Mouse (Mus musculus): ENCODE results near the gene Il2ra. TPM values are rescaled to one million over a fixed set of nuclear protein-coding genes. Genes with fewer than 3 reads are reported as not detected.
"Not testable (repeated sequence)": the region's sequence is repeated elsewhere in the genome, so short reads cannot be mapped to it uniquely, and the experiment has no call there.

The Il2ra gene
- polyA plus RNA-seq, 1 experiment from 2014 or later, result 0.23 TPM

DNA sequence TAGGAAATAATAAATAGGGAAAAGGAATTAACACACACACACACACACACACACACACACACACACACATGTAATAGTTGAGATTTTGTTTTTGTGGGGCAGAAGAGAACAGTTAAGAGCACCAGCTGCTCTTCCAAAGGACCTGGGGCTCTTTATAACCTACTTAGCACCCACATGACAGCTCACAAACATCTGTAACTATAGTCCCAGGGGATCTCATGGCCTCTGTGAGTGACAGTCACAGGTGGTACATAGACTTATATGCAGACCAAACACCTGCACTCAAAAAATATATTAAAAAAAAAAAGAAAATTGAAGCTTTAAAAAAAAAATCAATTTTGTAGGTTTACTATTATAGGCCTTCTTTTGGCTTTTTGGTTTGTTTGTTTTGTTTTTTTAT is 37.7 kb upstream of the Il2ra start:
- Histone ChIP-seq H3K4me1 (ENCODE audit: insufficient read depth) (peaks cover 6% of the 10 kb centered on the region; the same call in 1 of the 2 replicates), H3K27ac (ENCODE audit: low read depth) (no peak overlapping the region), H3K27me3 (ENCODE audit: insufficient read depth, low read length) (no peaks in the 10 kb centered on the region), H3K9ac (replicated peaks) (no peak overlapping the region), H3K36me3 (replicated peaks; ENCODE audit: insufficient read depth, low read length) (peaks cover 9% of the 10 kb centered on the region), H3K9me3 (ENCODE audit: low read length) (no peaks in the 10 kb centered on the region), H3K4me3 (ENCODE audit: low read depth, low read length) (no peak overlapping the region), H3K4me2 (ENCODE audit: low read depth, low read length) (no peak overlapping the region)
- DNase-seq (no peak), ATAC-seq (no peak)
- TF ChIP-seq EP300 (IDR thresholded peaks at IDR 0.05; ENCODE audit: low read depth) (no peak), CTCF (IDR thresholded peaks at IDR 0.05; ENCODE audit: low read depth) (no peak)

DNA sequence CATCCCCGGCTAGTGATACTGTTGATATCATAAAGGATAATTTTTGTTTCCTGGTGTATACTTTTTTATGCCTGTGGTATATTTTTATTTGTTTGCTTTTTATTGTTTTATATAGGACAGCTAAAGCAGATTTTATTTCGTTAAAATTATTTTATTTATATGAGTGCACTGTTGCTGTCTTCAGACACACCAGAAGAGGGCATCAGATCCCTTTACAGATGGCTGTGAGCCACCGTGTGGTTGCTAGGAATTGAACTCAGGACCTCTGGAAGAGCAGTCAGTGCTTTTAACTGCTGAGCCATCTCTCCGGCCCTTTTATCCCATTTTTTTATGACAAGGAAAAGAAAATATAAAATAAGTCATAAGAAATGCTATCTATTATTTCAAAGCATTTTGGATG is 35.9 kb upstream of the Il2ra start:
- not testable (repeated sequence) for H3K4me3 ChIP-seq (ENCODE audit: low read depth, low read length); H3K9me3 ChIP-seq (ENCODE audit: low read length); H3K27me3 ChIP-seq (ENCODE audit: insufficient read depth, low read length); H3K4me1 ChIP-seq (ENCODE audit: insufficient read depth); ATAC-seq; DNase-seq; H3K36me3 ChIP-seq (replicated peaks; ENCODE audit: insufficient read depth, low read length); H3K4me2 ChIP-seq (ENCODE audit: low read depth, low read length); H3K27ac ChIP-seq (ENCODE audit: low read depth); H3K9ac ChIP-seq (replicated peaks)
- 64% methylated on average over 4 of the region's 4 CpGs for WGBS (ENCODE audit: insufficient replicate concordance)
- TF ChIP-seq CTCF (IDR thresholded peaks at IDR 0.05; ENCODE audit: low read depth), result 0 out of 2 replicates have a peak, but pooled peaks have one; percentile 8

DNA sequence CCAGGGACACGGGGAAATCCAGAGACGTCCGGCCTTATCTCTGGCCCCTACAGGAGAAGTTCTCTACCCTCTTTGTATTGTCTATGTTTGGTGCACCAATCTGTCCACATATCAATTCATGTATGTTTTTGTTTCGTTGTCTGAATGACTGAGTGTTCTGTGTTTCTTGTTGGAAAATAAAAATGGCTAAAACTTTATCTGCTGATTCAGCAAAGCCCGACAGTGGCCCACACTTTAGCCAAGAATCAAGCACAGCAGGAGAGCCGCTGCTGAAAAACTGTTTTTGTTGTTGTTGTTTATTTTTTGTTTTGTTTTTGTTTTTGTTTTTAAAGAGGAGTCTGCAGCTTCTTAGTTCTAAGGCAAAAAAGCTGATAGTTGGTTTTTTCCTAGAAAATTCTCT is 29.7 kb upstream of the Il2ra start:
- H3K9me3 ChIP-seq (ENCODE audit: low read length); ATAC-seq; H3K4me3 ChIP-seq (ENCODE audit: low read depth, low read length); DNase-seq; H3K27me3 ChIP-seq (ENCODE audit: insufficient read depth, low read length); H3K36me3 ChIP-seq (replicated peaks; ENCODE audit: insufficient read depth, low read length); H3K4me1 ChIP-seq (ENCODE audit: insufficient read depth); H3K4me2 ChIP-seq (ENCODE audit: low read depth, low read length); H3K27ac ChIP-seq (ENCODE audit: low read depth); H3K9ac ChIP-seq (replicated peaks): not testable (repeated sequence)
- WGBS (ENCODE audit: insufficient replicate concordance), result 83% methylated on average over 6 of the region's 6 CpGs

DNA sequence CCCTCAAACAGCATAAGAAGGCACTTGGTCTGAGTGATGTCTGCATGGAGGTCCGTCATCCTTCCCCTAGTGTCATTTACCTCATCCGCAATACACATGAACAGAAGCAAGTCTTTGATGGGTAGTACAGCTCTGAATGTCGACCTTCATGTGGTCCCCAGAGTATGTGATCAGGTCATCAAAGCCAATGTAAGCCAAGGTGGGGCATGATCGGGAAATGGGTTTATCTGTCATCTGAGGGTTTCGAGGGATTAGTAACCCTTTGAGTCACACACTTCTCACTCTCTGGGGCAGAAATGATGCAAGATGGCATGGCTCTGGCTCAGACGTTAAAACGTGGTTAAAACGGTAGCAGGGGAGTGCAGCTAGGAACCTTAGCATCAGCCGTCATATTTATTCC is 25.8 kb upstream of the Il2ra start:
- Histone ChIP-seq H3K9ac (replicated peaks) (no peak overlapping the region), H3K27me3 (ENCODE audit: insufficient read depth, low read length) (no peaks in the 10 kb centered on the region), H3K27ac (ENCODE audit: low read depth) (no peak overlapping the region), H3K9me3 (ENCODE audit: low read length) (no peaks in the 10 kb centered on the region), H3K4me2 (ENCODE audit: low read depth, low read length) (no peak overlapping the region), H3K36me3 (replicated peaks; ENCODE audit: insufficient read depth, low read length) (no peaks in the 10 kb centered on the region), H3K4me1 (ENCODE audit: insufficient read depth) (no peaks in the 10 kb centered on the region), H3K4me3 (ENCODE audit: low read depth, low read length) (no peak overlapping the region)
- TF ChIP-seq EP300 (IDR thresholded peaks at IDR 0.05; ENCODE audit: low read depth) (no peak), CTCF (IDR thresholded peaks at IDR 0.05; ENCODE audit: low read depth) (no peak)
- ATAC-seq (no peak), DNase-seq (no peak)
- WGBS (ENCODE audit: insufficient replicate concordance), result 83% methylated on average over 9 of the region's 9 CpGs

DNA sequence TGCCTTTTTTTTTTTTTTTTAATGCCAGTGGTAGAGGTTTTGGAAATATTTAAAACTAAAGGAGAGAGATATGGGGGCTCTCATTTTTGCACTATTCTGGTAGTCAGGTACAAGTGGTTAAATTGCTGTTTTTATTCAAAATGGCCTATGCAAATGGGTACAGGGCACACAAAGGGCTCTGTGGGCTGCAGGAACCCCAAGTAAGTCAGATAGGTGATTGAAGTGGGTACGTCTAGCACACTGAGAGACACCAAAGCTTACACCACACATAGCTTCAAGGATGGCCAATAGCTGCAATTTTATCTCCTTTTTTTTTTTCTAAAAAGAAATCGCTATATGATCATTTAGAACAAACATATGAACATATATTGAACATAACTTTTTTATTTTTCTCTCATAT is 23.0 kb upstream of the Il2ra start:
- Histone ChIP-seq H3K9ac (replicated peaks) (no peak overlapping the region), H3K4me3 (ENCODE audit: low read depth, low read length) (no peak overlapping the region), H3K9me3 (ENCODE audit: low read length) (no peaks in the 10 kb centered on the region), H3K36me3 (replicated peaks; ENCODE audit: insufficient read depth, low read length) (no peaks in the 10 kb centered on the region), H3K27me3 (ENCODE audit: insufficient read depth, low read length) (no peaks in the 10 kb centered on the region), H3K4me2 (ENCODE audit: low read depth, low read length) (no peak overlapping the region), H3K4me1 (ENCODE audit: insufficient read depth) (no peaks in the 10 kb centered on the region), H3K27ac (ENCODE audit: low read depth) (no peak overlapping the region)
- TF ChIP-seq CTCF (IDR thresholded peaks at IDR 0.05; ENCODE audit: low read depth) (no peak), EP300 (IDR thresholded peaks at IDR 0.05; ENCODE audit: low read depth) (no peak)
- ATAC-seq (no peak), DNase-seq (no peak)
- WGBS (ENCODE audit: insufficient replicate concordance), result 79% methylated on average over 2 of the region's 2 CpGs

DNA sequence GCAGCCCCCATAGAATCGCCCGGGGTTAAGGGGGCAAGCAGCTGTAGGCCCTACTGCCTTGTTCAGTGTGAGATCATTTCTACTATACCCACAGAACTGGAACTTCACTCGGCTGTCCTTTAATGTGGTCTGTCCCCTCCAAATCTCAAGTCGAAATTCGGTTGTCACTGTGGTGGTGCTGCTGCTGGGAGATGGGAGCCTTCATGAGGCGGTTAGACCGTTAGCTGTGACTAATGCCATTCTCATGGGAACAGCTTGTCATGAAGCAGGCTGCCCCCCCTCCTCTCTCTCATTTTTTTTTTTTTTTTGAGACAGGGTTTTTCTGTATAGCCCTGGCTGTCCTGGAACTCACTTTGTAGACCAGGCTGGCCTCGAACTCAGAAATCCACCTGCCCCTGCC is 19.4 kb upstream of the Il2ra start:
- Histone ChIP-seq H3K4me1 (ENCODE audit: insufficient read depth) (no peaks in the 10 kb centered on the region), H3K27me3 (ENCODE audit: insufficient read depth, low read length) (no peaks in the 10 kb centered on the region), H3K4me2 (ENCODE audit: low read depth, low read length) (no peak overlapping the region), H3K27ac (ENCODE audit: low read depth) (no peak overlapping the region), H3K36me3 (replicated peaks; ENCODE audit: insufficient read depth, low read length) (no peaks in the 10 kb centered on the region), H3K4me3 (ENCODE audit: low read depth, low read length) (no peak overlapping the region), H3K9ac (replicated peaks) (no peak overlapping the region), H3K9me3 (ENCODE audit: low read length) (no peaks in the 10 kb centered on the region)
- whole genome bisulfite sequencing (ENCODE audit: insufficient replicate concordance), result 71% methylated on average over 8 of the region's 8 CpGs
- no peak for TF ChIP-seq EP300 (IDR thresholded peaks at IDR 0.05; ENCODE audit: low read depth)
- TF ChIP-seq CTCF (IDR thresholded peaks at IDR 0.05; ENCODE audit: low read depth), result no peak
- no peak for ATAC-seq
- DNase-seq, result no peak

DNA sequence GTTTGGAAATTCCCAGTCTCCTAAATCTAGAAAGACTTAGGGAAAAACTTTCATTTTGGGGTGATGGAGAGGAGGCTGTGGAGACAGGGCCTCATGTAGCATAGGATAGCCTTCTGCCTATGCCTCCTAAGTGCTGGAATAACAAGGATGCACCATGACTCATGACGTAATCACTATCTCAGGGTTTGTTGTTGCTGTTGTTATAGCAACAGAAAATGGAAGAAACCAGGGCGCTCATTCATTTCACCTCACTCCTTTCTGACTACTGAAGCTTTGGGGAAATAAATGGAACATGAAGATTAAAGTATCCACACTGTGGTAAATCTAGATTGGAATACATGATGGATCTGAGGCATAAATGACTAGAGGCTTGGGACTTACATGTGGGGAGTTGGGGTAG is 18.9 kb upstream of the Il2ra start:
- Histone ChIP-seq H3K27me3 (ENCODE audit: insufficient read depth, low read length) (no peaks in the 10 kb centered on the region), H3K27ac (ENCODE audit: low read depth) (no peak overlapping the region), H3K4me1 (ENCODE audit: insufficient read depth) (no peaks in the 10 kb centered on the region), H3K4me3 (ENCODE audit: low read depth, low read length) (no peak overlapping the region), H3K9ac (replicated peaks) (no peak overlapping the region), H3K9me3 (ENCODE audit: low read length) (no peaks in the 10 kb centered on the region), H3K36me3 (replicated peaks; ENCODE audit: insufficient read depth, low read length) (no peaks in the 10 kb centered on the region), H3K4me2 (ENCODE audit: low read depth, low read length) (no peak overlapping the region)
- no peak for ATAC-seq
- DNase-seq, result no peak
- TF ChIP-seq CTCF (IDR thresholded peaks at IDR 0.05; ENCODE audit: low read depth) (no peak), EP300 (IDR thresholded peaks at IDR 0.05; ENCODE audit: low read depth) (no peak)
- 74% methylated on average over 2 of the region's 2 CpGs for WGBS (ENCODE audit: insufficient replicate concordance)
